Mouse (Mus musculus) frontal cortex, adult 2 months (tissue): ENCODE measurements at regions not wholly inside any gene's neighbourhood (a gene's known extent, or its start where the extent isn't known, plus 50 kb on each side); places are given as distances from the start of the nearest gene placed in this dataset.
A peak's percentile ranks its signal among the peaks of the same experiment; 100 is the strongest.

Experiments
- DNase-seq, 2 experiments: peaks; one replicate each; pipeline ENCODE4 v3.0.0; 2022; ENCODE audit warnings: low spot score in 1 of 2; ENCODE audit errors: extremely low spot score in 1 of 2

DNA sequence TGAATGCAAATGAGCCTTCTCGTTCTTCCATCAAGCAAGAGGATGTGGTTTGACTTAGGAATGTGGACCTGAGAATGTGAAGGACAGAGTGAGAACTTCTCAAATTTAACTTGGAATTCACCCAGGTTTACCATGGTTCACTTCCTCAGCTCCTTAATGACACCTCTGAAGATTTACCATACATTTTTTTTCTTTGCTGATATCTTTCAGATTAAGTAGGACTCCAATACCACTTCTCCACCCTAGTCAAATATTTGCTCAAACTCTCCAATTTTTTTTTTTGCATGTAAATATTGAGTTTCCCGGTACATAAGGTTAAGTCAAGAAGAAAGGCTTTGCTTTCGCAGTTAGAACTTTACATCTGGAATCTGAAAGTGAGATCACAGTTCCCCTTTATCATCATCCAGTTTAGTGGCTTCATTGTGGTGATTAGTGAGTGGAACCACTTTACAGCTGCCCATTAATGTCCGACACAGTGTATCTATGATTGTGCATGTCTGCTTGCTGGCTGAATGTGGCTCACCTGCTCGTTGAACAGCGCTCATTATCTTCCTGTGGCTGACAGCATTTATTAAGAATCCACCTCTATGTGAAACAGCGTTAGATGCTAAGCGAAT, 446.0 kb upstream of the Adam34 start:
- no peak for DNase-seq

DNA sequence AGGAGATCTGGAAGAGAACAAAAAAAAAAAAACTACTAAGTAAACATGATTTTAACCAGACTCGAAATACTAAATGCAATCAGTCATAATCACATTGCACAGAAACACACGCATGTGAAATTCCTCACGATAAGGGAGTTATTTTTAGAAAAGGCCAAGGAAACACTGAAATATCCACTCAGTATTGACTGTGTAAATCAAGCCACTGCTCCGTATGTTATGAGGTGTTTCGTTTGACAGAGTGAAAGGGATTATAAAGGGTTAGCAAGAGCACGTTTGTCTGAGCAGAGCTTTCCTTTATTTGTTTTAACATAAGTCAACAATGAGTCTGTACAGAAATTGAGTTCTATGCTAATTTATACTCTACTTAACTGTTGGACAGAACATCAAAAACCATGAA, 455.3 kb upstream of the Adam34 start:
- no peak for DNase-seq

DNA sequence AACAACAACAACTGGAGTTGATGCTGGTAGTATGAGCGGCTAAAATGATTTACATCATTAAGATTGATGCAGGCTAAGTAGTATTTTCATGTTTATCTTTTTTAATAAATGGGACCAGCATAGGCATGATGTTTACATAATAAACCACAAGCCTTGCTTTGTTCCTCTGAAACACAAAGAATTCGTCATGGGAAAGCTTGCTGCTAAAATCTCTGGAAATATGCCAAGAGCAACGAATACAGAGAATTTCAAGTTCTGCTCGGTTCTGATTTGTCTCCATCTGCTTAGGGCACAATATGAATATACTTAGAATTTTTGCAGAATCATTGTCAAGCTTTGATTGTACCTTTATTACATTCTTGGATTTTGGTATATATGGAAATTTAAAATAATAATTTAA, 467.2 kb upstream of the Adam34 start:
- DNase-seq, result peak in 1 of 2 experiments; percentile 5

DNA sequence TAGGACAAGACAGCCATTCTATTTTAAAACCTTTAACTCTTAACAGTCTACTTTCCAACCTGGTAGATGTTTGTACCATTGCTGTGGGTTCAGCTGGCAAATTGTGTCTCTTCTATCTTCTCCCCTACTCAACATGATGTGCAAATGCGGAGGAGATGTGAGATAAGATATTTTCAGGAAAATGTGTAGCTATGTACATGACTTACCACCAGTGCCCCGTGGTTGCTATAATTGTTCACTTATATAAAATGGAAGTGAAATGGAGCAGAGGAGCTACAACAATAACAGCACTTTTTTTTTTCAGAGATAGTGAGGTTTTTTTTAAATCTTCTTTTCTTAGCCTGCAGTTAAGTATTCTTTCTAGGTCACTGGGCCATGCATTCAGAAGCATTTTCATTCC, 492.4 kb upstream of the Adam34 start:
- peak; percentile 46 to 55 for DNase-seq

DNA sequence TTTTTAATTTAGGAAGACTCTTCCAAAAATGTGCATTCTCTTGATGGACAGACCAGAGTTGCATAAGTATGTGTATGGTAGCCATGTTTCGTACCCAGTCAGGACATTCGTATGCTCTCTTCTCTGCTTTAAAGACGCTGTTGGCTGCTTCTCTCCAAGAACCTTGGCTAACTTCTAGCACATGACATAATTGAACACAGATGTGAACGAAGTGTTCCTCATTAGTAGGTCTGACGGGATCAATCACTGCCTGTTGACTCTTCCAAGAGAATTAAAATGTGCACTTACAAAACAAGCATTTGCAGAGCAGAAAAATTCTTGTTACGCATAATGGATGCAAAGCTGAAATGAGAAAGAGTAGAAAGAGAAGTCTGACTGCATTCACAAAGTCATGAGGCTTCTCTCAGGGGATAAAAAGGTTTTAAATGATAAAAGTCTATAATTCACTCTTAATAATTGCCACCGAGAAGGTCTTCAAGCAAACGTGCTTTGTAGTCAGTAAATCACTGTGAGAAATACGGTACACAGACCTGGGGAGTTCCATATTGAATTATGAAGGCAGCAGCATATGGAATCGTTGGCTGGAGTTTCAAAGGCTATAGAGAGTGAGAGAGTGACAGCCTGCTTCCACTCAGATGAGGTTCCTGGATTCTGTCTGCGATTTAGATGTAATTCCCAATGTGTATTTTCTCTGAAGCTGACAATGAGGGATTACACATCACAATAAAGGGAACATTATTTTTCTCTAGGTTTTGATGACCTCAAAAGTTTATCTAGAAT, 496.7 kb upstream of the Adam34 start:
- DNase-seq, result no peak

DNA sequence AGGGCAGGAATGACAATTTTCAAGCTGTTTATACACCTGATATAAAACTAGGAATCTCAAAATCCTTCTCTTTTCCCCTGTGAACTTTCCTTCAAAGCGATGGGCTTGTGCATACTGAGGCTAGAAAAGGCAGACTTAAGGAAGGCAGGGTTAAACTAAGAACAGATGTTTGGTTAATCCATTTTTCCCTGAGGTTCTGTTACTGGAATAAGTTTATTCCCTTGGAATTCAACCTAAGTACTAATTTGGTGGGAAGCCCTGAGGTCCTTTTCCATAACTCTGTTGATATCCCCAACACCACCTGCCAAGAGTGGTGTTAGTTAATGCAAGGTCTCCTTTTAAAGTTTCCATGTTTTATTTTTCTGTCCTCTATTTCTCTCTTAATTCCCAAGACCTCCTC, 512.5 kb upstream of the Adam34 start:
- DNase-seq, result no peak

DNA sequence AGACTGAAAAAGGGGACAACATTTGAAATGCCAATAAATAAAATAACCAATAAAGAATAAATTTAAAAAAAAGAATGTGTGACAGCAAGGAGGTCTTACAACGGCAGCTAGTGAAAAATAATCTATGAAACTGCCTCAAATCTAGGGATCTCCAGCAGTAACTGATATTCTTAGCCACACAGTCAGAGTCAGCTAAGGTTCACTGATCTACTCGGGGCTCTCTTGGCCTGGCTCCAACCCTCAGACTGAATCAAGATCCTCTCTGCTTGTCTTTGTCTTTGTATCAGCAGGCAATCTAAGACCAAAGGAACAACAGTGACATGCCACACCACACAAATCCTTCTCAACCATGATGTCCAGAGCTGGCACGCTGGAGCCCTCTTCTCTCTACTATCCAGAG, 542.5 kb upstream of the Adam34 start:
- DNase-seq, result no peak

DNA sequence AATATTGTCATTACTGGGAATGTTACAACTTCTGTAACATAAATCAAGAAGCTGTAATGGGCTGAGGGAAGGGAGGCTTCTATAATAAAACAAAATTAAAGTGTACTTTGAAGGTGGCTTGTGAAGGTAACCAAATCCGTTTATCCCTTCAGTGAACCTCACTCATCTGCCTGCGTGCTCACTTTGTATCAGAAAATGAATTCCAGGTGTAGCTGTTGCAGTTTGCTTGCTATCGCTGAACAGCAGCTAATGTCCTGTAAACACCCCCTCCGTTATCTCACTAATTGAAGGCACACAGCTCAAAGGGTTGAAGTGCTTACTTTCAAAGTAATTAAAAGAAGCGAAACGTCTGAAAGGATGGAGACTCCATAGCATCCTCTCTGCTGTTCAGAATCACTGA, 547.2 kb upstream of the Adam34 start:
- DNase-seq, result no peak

DNA sequence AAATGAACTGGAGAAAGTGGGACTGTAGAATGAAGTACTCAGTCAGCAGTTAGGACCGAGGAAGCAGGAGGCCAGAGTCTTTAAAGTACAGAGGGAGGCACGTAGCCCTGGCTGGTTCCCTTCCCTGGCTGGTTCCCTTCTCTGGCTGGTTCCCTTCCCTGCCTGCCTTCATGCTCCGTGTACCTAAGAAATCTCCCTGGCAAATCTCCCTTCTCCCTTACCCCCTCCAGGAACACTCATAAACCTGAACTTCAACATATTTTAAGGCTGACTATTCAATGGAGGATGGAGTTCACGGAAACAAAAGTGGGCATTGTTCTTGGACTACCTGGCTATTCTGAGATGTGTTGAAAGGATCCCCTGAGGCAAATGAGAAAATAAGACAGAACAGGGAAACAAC, 551.2 kb upstream of the Adam34 start:
- no peak for DNase-seq

DNA sequence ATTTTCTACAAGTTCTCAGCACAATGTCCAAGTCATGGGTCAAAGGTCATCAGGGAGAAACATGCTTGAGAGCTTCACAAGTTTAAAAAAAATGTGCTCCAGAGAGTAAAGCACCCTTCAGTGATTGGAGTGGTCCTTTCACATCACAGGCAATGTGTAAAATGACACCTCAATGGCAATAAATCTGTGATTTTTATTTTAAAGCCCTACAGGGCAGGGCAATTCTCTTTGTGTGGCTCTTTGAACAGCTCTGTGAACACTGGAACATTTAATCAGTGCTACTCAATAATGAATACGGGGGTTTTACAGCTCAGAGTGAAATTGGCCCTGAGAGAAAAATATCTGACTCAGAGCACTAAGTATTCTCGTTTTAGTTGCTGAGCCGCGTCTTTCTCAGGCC, 563.5 kb upstream of the Adam34 start:
- no peak for DNase-seq

DNA sequence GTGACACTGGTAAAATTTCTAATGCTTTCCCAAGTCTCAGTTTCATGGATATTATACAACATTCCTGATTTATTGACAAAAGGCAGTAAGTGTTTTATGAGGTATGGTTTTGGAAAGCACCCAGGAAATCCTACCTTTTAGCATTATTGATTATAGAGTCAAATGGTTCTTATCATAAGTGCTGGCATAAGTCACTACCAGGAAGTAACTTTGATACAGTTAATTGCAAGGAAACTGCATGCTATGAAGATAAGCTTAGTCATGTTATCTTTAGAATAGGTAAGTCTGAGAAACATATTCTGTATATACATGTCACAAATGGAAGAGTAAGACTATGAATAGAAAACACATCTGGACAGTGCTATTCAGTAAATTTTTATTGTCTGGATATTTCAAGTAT, 608.4 kb upstream of the Adam34 start:
- DNase-seq, result no peak

DNA sequence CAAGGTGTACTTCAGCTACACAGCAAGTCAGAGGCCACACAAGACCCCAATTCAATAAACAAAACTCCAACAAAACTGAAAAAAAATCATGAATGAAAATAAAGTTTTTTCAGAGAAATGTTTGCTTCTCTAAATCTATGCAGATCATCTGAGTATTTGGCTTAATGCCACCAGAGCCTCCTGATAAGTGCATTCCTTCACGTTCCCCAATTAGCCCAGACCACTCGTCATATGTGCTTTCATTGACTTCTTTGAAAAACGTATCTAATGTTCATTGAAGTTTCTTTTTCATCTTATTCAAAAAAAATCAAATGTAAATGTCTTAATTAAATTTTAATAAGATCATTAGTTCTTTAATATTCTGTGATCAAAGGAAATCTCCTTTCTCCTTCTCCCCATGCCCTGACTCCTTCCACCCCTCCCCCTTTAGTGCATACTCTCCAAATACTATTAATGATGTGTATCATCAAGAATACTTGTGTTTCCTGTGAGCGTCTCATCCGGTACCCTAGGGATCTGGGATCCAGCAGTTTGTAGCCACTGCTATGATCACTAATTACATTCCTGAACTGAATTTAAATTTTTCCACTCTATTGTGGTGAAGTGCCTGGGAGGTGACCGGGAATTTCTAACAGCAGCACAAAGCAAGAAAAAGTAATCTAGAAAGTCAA, 600.8 kb upstream of the Fat1 start:
- no peak for DNase-seq

DNA sequence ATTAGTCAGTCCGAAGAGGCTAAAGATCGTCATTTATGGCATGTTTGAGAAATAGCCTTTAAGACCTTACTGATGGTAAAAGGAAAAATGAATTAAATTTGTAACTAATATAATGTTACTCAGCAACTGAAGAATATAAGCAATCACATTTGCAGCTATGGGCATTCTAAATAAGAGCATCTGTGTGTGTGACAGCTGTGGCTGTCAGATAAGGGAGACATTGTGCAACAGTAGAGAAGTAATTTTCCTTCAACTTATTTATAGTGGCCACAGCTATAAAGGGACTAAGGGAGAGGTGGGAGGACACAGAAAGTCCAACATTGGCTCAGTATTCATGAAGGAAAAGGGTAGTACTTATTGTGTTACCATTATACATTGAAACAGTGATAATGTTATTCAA, 591.8 kb upstream of the Fat1 start:
- no peak for DNase-seq

DNA sequence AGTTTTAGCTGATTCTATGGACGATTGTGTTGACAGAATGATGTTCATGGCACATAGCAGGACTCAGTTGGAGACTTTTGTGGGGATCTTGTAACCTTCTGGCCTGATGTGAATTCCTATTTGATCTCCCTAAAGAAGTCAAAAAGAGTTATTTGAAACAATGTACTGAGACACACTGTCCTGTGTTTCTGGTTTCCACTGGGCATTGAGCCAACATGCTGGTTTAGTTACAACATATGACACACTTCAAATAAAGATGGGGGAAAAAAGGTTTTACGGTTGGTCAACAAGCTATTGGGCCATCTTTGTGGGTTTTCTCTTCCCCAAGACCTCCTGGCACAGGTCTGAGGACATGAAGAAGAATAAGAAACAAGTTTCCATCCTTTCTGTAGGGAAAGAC, 591.3 kb upstream of the Fat1 start:
- no peak for DNase-seq

DNA sequence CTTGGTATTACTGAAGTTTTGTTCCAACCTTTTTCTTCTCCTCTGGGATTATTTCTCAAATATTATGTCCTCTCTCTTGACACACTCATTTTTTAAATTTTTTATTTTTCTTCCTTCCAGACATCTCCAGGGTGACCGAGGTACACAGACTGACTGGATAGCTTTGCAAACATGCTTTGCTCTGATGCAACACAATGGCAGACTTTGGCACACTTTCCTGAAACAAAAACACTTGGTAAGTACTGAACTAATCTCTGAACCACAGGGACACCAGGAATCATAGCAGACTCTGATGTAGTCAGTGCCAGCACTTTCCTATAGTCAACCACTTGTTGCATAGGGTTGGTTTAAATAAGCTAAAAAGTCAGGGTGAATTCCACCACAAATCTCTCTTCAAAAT, 587.8 kb upstream of the Fat1 start:
- no peak for DNase-seq

DNA sequence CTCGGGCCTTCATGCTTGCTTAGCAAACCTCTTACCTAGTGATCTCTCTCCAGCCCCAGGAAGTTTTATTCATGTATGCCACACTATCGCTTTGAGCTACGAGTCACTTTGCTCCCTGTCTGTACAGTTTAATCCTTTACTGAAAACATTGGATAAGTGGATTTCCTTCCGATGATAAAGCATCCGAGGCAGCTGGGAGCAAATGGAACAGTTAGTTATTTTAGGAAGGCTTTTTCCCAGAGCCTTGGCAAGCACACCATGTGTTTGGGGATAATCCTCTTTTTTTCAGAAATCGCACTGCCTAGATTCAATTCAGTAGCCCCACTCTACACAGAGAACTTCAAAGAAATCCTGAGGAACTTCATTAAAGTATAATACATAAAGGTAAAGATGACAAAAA, 561.3 kb upstream of the Fat1 start:
- peak; percentile 3 to 33 for DNase-seq

DNA sequence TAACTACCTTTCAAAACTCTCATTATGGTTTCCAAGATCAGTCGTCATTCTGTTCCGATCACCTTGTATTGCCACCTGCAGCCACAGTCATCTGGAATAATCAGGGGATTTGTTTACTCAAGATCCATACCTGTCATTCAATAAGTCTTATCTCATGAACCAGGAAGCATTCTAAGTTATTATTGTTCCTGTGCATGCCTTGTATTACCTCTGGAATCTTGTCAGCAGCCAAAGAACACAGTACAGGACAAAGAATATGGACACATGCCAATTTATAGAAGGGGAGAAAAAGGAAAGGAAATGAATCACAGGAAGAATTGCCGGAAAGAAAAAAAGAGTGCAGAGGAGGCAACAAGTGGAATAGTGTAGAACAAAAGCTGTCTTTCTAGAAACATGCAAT, 557.5 kb upstream of the Fat1 start:
- DNase-seq, result no peak

DNA sequence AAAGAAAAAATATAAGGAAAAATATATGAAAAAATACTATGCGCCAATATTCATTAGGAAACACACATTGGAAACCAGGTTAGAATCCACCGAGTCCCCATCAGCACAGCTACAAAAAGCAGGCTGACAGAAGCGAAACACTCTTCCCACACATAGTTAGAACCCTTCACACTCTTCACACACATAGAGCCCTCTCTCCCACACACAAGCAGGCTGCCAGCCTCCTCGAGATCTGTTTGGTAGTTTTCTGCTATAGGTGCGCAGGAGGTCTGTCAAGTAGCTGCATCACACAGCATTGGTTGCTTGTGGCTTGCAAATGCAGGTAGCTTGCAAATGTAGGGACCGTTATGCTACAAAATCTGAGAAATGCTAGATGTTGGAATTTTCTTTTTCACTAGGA, 526.8 kb upstream of the Fat1 start:
- DNase-seq, result peak; percentile 32 to 45

DNA sequence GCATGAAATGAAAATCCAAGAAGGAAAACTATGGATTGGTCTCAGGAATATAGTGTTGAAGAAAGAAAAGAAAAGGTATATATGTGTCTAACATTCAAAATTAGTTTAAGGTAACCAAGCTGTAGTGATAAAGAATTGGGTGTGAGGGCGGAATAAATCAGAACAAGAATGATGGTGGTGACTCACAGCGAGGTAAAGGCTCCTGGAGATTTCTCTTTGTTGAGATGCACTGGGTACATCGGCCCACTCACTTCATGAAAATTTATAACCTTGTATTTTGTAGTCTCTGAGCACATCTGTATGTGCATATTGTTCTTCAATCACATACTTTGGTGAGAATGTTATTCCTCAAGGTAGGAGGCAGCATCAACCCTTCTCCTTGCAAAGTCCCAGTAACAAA, 525.0 kb upstream of the Fat1 start:
- peak in 1 of 2 experiments; percentile 19 for DNase-seq

DNA sequence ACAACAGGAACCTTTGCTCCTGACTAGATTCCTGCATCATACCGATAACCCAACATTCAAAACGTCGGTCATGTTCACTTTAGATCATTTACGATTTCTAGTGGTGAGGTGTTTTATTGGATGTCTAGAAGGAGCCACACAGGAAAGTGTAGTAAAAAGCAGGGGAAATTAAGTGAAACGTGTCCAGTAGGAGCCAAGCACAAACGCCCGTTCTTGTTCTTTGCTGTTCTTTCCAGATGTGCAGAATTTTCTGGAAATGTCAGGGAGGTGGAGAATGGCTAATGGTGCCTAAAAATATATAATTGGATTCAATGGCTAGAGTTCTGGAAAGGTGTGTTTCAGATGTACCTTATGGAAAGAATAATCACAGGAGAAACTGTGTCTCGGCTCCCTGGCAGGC, 517.2 kb upstream of the Fat1 start:
- no peak for DNase-seq

DNA sequence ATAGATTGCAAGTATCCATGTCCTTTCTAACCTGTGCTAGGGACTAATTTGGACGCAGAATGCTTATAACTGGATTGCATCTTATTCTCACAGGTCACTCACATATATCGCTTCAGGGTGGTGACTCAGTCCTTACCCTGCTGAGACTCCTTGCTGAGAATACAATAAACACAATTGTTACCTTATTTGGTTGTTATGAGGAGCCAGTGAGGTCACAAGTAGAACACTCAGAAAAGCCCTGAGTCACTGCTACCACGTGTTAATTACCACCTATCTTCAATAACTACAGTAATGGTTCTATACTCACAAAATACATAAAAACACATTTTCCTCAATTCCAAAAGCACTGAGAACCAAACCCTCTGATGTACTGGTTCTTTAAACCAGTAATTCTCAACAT, 479.8 kb upstream of the Fat1 start:
- DNase-seq, result no peak

DNA sequence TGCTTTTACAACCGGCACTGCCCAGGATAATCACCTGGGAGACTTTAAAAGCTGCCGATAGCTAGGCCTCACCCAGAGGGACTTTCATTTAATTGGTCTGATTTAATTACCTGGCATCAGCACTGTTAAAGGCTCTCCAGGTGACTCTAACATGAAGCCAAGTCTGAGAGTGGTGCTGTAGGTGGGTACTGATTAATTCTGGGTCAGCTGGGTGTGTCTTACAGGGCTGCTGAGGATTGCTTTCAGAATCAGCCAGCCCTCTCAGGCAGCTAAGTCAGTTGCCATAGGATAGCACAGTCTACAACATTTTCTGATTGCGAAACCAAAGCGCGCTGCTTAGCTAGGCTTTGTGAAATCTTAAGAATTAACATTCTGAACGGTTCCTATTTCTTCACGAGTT, 478.9 kb upstream of the Fat1 start:
- no peak for DNase-seq
